Mouse (Mus musculus): Measurements from ENCODE around the gene Zfp322a. TPM values are rescaled to one million over a fixed set of nuclear protein-coding genes. Genes with fewer than 3 reads are reported as not detected.

The Zfp322a gene
- polyA plus RNA-seq, 1 experiment: 3.7 TPM

DNA sequence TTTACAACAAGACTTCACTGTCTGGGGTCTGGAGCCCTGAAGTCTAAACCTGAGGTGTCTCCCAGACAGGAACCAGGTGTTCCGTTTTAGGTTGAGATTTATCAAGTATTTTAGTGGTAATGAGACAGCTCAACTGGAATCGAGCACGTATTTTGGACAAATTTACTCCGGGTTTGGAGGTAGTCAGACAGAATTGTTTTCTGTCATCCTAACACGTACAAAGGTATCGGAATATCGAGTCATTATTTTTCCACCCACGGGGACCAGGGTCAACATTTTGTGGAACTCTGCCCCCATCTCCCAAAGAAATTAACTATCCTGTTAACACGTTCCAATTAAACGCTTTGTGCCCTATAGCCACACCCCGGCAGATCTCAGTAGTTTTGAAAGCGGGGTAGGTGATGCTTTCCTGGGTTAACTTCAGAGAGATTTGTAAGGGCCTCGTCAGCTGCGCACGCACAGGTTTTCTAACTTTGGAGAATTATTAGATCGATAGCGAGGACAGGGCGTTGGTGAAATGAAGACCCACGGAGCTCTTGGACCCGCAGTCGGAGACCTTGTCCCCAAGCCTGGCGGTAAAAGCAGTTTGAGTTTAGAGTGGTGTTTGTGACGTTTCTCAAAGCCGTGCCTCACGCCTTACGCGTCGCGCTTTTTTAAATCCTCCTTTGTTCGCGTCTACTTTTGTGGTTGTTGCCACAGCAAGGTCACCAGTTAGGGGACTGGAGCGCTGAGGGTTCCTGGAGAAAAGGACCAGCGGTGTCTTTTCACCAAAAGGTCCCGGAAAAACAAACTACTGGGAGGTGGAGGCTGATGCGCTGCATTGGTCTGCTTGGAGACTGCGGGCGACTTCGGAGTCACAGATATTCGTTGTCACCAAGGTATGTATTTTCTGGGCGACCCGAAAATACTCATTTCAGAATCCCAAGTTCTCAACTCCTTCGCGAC lies 26.6 kb upstream of the Zfp322a start:
- Histone ChIP-seq H3K4me1 (replicated peaks; ENCODE audit: control insufficient read depth, insufficient read depth, low read length) (peaks cover 9% of the 10 kb centered on the region; the same call in 1 of the 2 replicates), H3K27me3 (ENCODE audit: control insufficient read depth, insufficient read depth, low read length) (peaks cover 18% of the 10 kb centered on the region), H3K27ac (ENCODE audit: control insufficient read depth, insufficient read depth, low read length) (no peak overlapping the region), H3K4me3 (ENCODE audit: control insufficient read depth, insufficient read depth, low read length) (no peak overlapping the region), H3K36me3 (ENCODE audit: control insufficient read depth, insufficient read depth, low read length) (no peaks in the 10 kb centered on the region)
- no peak for DNase-seq
- WGBS: 6% methylated on average over 43 of the region's 43 CpGs
- no peak for TF ChIP-seq POLR2A (IDR thresholded peaks at IDR 0.05; ENCODE audit: control insufficient read depth, extremely low read depth, insufficient read depth, low read length, poor library complexity)
- no peak for TF ChIP-seq CTCF (IDR thresholded peaks at IDR 0.05; ENCODE audit: borderline replicate concordance, control insufficient read depth, extremely low read depth, insufficient read depth, low read length, poor library complexity)

GRCm38 (mm10) chr13:23387548-23387947 lies 18.5 kb upstream of the Zfp322a start:
- H3K27ac ChIP-seq (ENCODE audit: control insufficient read depth, insufficient read depth, low read length): no peak overlapping the region
- no peaks in the 10 kb centered on the region for H3K36me3 ChIP-seq (ENCODE audit: control insufficient read depth, insufficient read depth, low read length)
- no peak for TF ChIP-seq POLR2A (IDR thresholded peaks at IDR 0.05; ENCODE audit: control insufficient read depth, extremely low read depth, insufficient read depth, low read length, poor library complexity)
- H3K27me3 ChIP-seq (ENCODE audit: control insufficient read depth, insufficient read depth, low read length): no peaks in the 10 kb centered on the region
- H3K4me3 ChIP-seq (ENCODE audit: control insufficient read depth, insufficient read depth, low read length): no peak overlapping the region
- DNase-seq: no peak
- WGBS: 95% methylated on average over 1 of the region's 1 CpGs
- no peaks in the 10 kb centered on the region for H3K4me1 ChIP-seq (replicated peaks; ENCODE audit: control insufficient read depth, insufficient read depth, low read length)

DNA sequence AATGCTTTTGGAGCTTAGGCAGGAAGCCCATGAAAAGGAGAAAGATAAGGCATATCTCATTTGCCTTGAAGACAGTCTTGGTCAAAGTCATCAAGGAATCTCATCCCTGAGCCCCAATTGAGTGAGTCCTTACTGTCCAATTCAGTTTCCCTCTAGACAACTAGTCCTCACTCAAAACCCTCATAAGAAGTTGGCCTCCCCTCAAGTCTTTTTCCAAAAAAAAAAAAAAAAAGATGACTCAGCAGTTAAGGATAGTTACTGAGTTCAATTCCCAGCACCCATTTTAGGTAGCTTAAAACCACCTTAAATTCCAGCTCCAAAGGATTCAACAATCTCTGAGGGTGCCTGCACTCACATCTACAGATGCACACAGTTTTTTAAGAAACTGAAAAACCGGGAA lies 14.1 kb upstream of the Zfp322a start:
- DNase-seq: no peak
- 64% methylated on average over 1 of the region's 1 CpGs for WGBS
- Histone ChIP-seq H3K4me3 (ENCODE audit: control insufficient read depth, insufficient read depth, low read length) (no peak overlapping the region), H3K36me3 (ENCODE audit: control insufficient read depth, insufficient read depth, low read length) (no peaks in the 10 kb centered on the region), H3K27ac (ENCODE audit: control insufficient read depth, insufficient read depth, low read length) (no peak overlapping the region), H3K27me3 (ENCODE audit: control insufficient read depth, insufficient read depth, low read length) (no peaks in the 10 kb centered on the region), H3K4me1 (replicated peaks; ENCODE audit: control insufficient read depth, insufficient read depth, low read length) (no peaks in the 10 kb centered on the region)
- no peak for TF ChIP-seq POLR2A (IDR thresholded peaks at IDR 0.05; ENCODE audit: control insufficient read depth, extremely low read depth, insufficient read depth, low read length, poor library complexity)
- TF ChIP-seq CTCF (IDR thresholded peaks at IDR 0.05; ENCODE audit: borderline replicate concordance, control insufficient read depth, extremely low read depth, insufficient read depth, low read length, poor library complexity): no peak

DNA sequence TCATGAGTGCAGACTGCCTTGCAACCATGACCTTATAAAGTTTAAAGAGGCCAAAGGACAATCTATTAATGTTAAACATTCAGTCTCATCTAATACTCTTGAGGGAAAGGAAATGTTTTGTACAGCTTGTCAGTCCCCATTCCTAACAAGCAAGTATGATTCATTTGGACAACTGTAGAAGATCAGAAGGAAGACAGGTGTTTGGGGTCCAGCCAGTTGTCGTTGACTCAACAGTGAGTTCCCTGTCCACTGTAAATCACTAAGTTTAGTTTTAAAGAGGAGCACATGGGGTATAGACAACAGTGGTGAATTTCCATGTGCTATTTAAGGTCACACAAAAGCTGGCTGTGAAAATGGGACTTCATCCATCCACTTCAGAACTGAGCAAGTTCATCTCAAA lies 3.4 kb upstream of the Zfp322a start:
- 85% methylated on average over 1 of the region's 1 CpGs for WGBS
- Histone ChIP-seq H3K36me3 (ENCODE audit: control insufficient read depth, insufficient read depth, low read length) (no peaks in the 10 kb centered on the region), H3K4me3 (ENCODE audit: control insufficient read depth, insufficient read depth, low read length) (no peak overlapping the region), H3K27ac (ENCODE audit: control insufficient read depth, insufficient read depth, low read length) (no peak overlapping the region), H3K4me1 (replicated peaks; ENCODE audit: control insufficient read depth, insufficient read depth, low read length) (no peaks in the 10 kb centered on the region), H3K27me3 (ENCODE audit: control insufficient read depth, insufficient read depth, low read length) (no peaks in the 10 kb centered on the region)
- DNase-seq: no peak
- TF ChIP-seq CTCF (IDR thresholded peaks at IDR 0.05; ENCODE audit: borderline replicate concordance, control insufficient read depth, extremely low read depth, insufficient read depth, low read length, poor library complexity) (no peak), POLR2A (IDR thresholded peaks at IDR 0.05; ENCODE audit: control insufficient read depth, extremely low read depth, insufficient read depth, low read length, poor library complexity) (no peak)

DNA sequence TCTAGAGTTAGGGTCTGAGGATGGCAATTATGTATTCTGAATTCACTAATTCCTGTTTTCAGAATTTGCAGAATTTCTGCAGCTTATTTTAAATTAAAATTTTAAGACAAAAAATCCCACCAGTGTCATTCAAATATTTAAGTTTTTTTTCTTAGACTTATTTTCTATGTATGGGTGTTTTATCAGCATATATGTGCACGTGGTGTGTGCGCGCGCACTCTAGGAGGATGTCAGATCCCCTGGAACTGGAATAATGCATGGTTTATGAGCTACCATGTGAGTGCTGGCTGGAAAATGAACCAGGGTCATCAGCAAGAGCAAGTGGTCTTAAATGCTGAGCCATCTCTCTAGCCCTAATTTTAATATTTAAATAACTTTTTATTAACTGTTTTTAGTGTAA lies 1.1 kb upstream of the Zfp322a start:
- no peaks in the 10 kb centered on the region for H3K27me3 ChIP-seq (ENCODE audit: control insufficient read depth, insufficient read depth, low read length)
- WGBS: 96% methylated on average over 4 of the region's 4 CpGs
- no peaks in the 10 kb centered on the region for H3K4me1 ChIP-seq (replicated peaks; ENCODE audit: control insufficient read depth, insufficient read depth, low read length)
- no peak overlapping the region for H3K4me3 ChIP-seq (ENCODE audit: control insufficient read depth, insufficient read depth, low read length)
- TF ChIP-seq POLR2A (IDR thresholded peaks at IDR 0.05; ENCODE audit: control insufficient read depth, extremely low read depth, insufficient read depth, low read length, poor library complexity) (no peak), CTCF (IDR thresholded peaks at IDR 0.05; ENCODE audit: borderline replicate concordance, control insufficient read depth, extremely low read depth, insufficient read depth, low read length, poor library complexity) (no peak)
- no peak for DNase-seq
- H3K27ac ChIP-seq (ENCODE audit: control insufficient read depth, insufficient read depth, low read length): no peak overlapping the region
- H3K36me3 ChIP-seq (ENCODE audit: control insufficient read depth, insufficient read depth, low read length): no peaks in the 10 kb centered on the region

GRCm38 (mm10) chr13:23369421-23369765 lies 385 bp upstream of the Zfp322a start:
- Histone ChIP-seq H3K4me1 (replicated peaks; ENCODE audit: control insufficient read depth, insufficient read depth, low read length) (no peaks in the 10 kb centered on the region), H3K36me3 (ENCODE audit: control insufficient read depth, insufficient read depth, low read length) (no peaks in the 10 kb centered on the region), H3K27ac (ENCODE audit: control insufficient read depth, insufficient read depth, low read length) (peak overlapping the region; percentile 14; the same call in 1 of the 2 replicates), H3K27me3 (ENCODE audit: control insufficient read depth, insufficient read depth, low read length) (no peaks in the 10 kb centered on the region), H3K4me3 (ENCODE audit: control insufficient read depth, insufficient read depth, low read length) (peak overlapping the region; percentile 88)
- WGBS: under 1% methylated on average over 10 of the region's 10 CpGs
- no peak for TF ChIP-seq POLR2A (IDR thresholded peaks at IDR 0.05; ENCODE audit: control insufficient read depth, extremely low read depth, insufficient read depth, low read length, poor library complexity)
- TF ChIP-seq CTCF (IDR thresholded peaks at IDR 0.05; ENCODE audit: borderline replicate concordance, control insufficient read depth, extremely low read depth, insufficient read depth, low read length, poor library complexity): no peak; the same call in 1 of the 2 replicates
- no peak for DNase-seq

Data from thymus, adult 2 months (tissue).